Mouse (Mus musculus): ENCODE data around the gene Rce1. TPM values are rescaled to one million over a fixed set of nuclear protein-coding genes. Genes with fewer than 3 reads are reported as not detected.
"Not testable (repeated sequence)": the region's sequence is repeated elsewhere in the genome, so short reads cannot be mapped to it uniquely, and the experiment has no call there.

Gene Rce1
- total RNA-seq, 4 experiments from 2014 or later, result 6.9 to 9.2 (median 8.0) TPM

DNA sequence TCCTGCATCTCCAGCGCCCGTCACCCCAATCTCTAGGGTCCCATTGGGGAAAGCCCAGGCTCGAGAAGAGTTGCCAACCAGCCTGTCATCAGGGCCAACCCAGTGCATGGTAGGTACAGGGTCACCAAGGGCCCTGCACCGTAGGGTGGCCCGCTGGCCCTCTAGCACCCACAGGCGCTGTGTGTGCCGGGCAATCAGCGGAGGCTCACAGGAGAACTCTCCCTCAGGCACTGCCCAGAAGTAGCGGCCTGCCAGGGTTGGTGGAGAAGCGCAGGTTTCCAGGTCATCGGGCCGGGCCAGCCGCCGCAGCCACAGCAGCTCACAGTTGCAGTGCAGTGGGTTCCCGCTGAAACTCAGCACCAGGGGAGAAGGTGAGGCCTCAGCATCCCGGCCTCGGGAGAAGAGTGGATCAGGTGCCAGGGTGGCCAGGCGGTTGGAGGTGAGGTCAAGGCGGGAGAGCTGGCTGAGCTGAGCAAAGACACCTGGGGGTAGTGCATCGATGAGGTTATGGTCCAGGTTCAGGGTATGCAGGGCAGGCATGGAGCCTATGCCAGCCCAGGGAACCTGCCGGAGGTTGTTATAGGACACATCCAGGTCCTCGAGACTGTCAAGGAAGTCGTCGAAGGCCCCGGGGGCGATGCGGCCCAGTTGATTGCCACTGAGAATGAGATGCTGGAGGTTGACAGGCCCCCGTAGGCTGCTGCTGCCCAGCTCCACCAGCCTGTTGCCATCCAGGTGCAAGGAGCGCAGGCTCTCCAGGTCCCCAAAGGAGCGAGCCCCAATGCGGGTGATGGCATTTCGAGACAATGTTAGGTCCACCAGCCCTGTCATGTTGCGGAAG lies 11.8 kb downstream of the Rce1 start:
- no peak for DNase-seq (ENCODE audit: low spot score)

DNA sequence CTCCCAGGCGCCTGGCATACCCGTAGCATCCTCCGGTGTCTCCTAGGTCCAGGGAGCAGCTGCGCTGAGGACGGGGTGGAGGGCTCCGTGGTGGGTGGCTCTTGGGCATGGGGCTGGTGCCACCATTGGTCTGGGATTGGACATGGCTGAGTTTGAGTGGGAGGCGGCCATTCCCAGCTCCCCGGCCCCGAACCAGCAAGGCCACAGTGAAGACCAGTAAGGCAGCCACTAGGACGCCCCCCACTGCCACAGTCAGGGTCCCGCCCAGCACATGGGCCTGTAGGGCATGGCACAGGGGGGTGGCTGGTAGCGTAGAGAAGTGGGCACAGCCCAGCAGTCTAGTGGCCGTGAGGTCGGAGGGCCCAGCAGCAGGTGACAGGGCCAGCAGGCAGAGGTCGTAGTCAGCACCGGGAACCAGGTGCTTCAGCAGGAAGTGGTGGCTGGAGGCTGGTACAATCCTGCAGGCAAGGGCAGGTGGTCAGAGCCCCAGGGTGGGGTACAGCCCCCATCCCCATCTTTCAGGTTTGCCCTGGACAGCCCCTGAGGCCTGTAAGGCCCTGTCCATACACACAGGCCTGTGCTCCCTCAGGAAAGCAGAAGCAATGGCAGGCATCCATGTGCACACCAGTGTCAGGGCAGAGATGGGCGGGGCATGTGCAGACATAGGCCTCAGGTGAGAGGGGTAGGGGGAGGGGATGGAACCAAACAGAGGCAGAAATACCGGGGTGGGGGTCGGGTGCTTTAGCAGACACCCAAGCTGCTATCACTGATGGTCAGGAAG lies 13.1 kb downstream of the Rce1 start:
- DNase-seq (ENCODE audit: low spot score), result no peak

DNA sequence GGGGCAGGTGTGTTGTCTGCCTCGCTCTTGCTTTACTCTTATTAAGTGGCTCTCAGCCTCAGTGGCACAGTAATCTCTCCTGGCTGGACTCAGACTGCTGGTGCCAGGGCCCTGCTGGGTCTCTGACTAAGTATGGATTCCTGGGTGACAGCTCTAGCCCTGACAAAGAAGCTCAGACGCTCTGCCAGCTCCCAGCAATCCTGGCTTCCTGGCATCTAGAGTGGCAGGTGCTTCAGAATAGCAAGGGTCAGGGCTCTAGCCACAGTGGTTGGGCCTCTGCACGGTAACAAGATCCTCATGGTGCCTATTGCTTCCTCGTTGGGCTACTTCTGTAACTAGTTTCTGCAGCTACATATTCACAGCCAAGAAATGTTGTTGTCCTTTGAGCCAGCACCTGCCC lies 15.3 kb downstream of the Rce1 start:
- DNase-seq (ENCODE audit: low spot score), result peak; percentile 36

DNA sequence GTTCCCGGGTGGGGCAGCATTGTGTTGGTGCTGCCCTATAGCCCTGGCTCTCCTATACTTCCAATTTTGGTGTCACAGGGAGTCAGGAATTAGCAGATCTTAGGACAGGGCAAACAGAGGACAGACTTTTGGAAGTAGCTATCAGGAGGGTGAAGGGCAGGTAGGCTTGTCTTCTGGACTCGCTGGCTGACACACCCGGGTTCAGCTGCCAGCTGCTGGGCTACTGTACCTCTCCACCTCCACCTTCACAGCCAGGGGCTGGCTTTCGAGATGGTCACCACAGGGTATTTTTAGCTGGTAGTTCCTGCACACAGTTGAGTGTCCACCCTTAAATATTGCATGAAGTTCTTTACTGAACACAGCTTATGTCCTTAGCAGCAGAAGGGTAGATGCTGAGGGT lies 16.9 kb downstream of the Rce1 start:
- DNase-seq (ENCODE audit: low spot score), result no peak

DNA sequence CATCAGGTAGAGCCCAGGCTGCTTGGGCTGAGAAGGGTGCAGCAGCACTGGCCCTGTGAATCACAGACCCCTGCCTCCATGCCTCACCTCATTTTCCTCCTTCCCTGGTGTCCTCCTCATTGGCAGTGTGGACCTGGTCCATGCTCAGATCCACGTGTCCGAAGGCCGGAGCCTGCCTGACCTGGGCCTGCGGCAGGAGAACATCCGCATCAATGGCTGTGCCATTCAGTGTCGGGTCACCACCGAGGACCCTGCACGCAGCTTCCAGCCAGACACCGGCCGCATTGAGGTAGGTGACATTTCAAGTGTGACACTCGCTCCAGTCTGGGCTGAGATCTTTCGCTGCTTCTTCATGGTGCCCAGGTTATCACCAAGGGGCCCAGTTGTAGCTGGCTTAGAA lies 18.0 kb downstream of the Rce1 start:
- no peak for DNase-seq (ENCODE audit: low spot score)

DNA sequence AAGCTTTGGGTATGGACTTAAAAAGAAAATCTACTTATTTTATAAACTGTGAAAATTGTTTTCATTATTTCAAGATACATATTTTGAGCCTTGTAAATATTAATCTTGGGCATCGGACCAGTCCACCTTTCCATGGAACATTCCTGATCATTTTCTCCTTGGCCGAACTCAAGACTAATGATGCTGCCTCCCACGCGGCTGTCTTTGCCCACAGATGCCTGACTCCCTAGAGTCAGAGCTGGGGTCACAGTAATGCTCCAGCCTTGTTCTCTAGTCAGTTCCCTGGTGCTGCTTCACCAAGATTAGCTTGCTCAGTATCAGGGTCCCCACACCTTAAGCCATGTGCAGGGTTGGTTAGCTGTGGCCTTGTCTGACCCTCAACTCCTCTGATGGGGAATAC lies 19.8 kb downstream of the Rce1 start:
- DNase-seq (ENCODE audit: low spot score), result no peak

DNA sequence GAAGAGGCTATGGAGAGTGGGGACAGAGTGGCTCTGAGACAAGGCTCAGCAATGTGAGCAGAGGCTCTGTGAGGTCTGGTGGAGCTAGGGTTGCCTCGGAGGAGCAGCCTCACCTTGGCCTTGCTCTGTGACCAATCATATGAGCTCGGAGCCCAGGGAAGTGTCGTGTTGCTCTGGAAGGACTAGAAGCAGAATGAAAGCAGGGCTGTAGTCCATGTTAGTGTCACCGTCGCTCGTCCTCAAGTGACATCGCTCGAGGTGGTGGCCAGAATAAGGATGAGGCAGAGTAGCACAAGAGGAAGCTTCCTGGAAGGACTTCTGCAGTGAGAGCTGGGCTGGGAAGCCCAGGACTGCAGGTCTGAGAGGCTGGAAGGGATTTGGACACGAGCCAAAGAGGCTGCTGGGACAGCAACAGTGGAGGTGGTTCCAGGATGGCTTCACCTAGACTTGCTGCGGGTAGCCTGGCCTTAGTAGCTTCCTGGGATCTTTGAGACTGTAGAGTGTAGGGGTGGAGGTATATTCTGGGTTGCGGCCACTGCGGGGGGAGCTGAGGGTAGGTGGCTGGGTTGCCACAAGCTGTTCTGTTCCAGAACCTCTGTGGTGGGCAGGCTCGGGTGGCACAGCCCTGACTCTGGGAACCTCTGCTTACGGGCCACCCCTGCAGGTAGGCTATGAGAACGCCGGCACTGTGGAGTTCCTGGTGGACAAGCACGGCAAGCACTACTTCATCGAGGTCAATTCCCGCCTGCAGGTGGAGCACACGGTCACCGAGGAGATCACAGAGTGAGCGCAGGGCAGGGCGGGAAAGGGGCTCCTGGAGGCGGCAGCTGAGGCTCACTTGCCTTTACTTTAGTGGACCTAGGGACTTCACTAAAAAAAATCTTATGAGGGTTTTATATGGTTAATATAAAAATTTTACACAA lies 21.4 kb downstream of the Rce1 start:
- no peak for DNase-seq (ENCODE audit: low spot score)

DNA sequence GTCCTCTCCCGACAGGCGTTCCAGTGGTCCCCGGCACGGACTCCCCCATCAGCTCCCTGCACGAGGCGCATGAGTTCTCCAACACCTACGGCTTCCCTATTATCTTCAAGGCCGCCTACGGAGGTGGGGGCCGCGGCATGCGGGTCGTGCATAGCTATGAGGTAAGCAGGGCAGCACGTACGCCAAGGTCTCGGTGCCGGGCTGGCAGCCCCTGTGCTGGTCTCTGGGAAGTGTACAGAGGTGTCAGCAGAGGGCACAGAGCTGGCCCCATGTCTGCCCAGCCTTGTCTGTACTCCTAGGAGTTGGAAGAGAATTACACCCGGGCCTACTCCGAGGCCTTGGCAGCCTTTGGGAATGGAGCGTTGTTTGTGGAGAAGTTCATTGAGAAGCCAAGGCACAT lies 23.0 kb downstream of the Rce1 start:
- DNase-seq (ENCODE audit: low spot score), result no peak

DNA sequence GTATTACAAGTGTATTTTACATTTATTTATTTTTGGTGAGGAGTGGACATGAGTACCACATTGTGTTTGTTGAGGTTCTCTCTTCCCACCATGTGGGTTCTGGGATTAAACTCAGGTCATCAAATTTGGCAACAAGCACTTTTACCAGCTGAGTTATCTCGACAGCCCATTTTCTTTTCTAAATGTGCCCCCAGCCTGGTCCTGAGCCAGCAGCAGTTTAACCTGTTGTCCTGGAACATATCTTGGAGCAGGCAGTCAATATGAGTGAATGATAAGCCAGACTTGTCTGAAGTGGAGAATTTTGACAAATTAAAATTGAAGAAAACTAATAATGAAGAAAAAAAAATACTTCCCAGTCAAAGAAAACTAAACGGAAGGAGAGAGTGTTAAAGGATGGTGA lies 29.4 kb downstream of the Rce1 start:
- DNase-seq (ENCODE audit: low spot score), result no peak

DNA sequence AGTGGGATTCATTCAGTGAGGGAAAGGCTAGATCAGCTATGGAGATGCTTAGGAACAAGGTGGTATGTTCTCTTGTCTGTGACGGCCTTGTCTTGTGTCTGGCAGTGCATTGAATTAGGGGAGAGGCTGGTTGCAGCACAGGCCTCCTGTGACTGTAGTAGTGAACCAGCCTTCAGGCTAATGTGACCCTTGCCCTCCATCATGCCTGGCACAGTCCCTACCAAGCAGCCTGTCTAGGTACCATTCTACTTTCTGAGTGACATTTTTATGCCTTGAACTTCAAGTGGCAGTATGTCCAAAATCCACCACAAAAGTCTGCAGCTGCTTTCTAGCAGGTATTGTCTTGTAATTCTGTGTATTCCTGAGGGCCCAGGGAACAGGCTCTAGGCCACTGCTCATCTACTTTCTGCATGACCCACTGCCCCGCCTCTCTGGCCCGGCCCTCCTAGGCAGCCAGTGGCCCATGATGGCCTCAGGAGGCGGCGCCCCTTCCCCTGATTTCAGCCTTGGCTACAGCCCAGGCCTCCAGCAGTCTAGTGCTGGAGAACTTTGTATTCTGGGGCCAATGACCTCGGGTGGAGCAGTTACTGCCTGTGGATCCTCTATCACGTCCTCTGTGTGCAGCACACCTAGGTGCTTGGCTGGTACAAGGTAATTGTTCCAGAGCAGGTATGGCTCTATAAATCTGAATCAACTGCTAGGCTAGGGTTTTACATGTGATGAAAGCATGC lies 31.5 kb downstream of the Rce1 start:
- DNase-seq (ENCODE audit: low spot score), result no peak

DNA sequence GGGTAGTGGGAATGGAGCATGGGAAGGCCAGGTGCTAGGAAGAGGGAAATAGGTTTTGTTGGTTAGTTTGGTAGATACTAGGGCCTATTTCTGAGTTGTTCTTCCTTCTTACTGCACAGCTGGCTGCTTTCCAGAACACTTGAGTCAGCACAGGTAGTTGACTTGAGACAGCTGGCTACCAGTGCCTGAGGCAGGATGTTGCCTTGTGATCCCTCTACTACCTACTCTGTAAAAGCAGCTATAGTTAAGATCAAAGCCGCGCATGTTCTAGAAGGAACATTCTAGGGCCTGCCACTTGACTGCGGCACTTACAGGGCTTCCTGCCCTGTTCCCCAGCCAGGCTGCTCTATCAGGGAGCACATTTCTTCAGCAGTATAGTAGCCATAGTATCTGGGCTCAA lies 35.4 kb downstream of the Rce1 start:
- no peak for DNase-seq (ENCODE audit: low spot score)

DNA sequence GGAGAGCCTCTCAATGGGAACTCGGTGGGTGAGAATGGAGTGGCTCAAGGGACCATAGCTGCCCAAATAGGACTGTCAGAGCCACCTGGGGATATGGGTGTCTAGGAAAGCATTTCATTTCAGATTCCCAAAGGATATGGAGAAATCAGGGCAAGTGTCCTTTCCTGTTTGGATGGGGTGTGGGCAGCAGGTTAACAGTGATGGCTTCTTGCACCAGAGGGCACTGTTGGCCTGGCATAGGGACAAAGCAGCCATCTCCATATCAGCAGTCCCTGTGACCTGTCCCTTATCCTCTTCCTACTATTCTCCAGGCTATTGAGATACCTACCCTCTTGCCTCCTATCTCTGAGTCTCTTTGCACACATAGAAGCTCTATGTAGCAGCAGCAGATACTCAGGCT lies 36.4 kb downstream of the Rce1 start:
- DNase-seq (ENCODE audit: low spot score), result no peak

DNA sequence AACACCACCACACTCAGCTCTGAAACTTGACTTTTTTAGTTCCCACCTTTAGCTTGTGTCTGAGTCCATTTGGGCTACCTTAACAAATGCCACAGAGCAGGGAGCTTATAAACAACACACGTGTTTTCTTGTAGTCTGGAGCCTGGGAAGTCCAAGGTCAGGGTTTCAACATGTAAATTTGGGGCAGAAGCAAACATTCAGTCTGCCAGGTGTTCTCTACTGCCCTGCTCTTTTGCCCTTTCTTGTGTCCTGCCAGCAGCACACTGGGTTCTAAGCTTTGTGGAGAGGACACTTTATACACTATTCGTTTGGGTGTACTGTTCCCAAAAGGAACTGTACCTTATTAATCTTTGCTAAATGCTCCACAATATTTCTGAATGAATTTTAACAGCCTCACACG lies 37.0 kb downstream of the Rce1 start:
- DNase-seq (ENCODE audit: low spot score), result no peak

DNA sequence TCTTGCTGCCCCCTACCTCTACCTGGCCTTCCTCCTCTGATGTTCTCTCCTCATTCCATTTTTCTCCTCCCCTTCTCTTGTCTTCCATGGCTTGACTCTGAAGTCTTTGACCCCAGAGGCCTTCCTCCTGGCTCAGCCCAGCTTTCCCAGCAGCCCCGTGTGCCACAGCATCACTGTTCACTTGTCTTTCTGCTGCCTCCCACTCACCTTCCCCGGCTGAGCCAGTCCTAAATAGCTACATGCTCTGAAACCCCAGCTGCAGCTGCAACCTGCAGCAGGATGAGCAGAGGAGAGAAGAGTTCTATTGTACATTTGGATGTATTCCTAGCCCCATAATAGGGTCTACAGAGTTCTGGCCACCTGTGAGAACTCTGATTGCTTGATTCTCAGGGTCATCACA lies 38.0 kb downstream of the Rce1 start:
- no peak for DNase-seq (ENCODE audit: low spot score)

DNA sequence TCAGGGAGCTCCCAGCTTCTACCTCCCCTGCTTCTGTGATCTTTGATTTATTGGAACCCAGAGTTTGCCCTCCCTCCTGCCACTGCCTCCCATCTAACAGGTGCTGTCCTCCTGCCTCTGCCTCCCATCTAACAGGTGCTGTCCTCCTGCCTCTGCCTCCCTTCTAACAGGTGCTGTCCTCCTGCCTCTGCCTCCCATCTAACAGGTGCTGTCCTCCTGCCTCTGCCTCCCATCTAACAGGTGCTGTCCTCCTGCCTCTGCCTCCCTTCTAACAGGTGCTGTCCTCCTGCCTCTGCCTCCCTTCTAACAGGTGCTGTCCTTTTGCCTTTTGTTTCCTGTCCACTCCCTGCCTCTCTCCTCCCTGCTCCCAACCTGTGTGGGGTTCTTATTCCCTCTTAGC lies 38.7 kb downstream of the Rce1 start:
- not testable (repeated sequence) for DNase-seq (ENCODE audit: low spot score)

DNA sequence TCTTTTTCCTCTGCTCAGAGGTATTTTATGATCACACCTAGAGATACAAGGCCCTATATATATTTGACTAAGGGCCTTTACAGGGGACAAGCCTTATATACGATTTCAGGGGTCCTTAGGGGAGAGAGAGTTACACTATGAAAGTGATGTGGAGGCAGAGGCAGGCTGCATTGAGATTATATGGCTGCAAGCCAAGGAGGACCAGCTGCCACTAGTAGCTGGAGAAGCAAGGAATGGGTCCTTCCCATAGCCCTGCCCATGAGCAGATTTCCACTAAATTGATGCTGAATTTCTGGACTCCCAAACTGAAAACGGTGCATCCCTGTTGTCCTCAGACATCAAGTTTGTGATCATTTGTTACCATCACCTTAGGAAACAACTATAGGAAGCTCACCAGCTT lies 41.6 kb downstream of the Rce1 start:
- no peak for DNase-seq (ENCODE audit: low spot score)

DNA sequence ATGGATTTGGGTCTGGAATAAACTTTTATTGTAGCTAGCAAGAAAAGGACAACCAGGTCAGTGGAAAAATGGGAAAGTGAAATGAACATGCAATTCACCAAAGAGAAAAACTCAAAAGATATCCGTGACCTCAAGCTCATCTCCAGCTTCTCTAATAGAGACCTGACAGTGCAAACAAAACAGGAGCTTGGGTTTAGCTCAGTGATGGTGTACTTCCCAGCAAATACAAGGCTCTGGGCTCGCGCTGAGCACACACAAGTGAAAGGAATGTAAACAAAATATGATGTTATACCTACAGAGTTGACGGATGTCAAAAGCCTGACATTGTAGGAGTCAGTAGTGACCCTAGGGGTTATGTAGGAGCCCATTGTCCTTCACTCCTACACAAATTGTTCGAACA lies 46.1 kb downstream of the Rce1 start:
- DNase-seq (ENCODE audit: low spot score), result no peak

DNA sequence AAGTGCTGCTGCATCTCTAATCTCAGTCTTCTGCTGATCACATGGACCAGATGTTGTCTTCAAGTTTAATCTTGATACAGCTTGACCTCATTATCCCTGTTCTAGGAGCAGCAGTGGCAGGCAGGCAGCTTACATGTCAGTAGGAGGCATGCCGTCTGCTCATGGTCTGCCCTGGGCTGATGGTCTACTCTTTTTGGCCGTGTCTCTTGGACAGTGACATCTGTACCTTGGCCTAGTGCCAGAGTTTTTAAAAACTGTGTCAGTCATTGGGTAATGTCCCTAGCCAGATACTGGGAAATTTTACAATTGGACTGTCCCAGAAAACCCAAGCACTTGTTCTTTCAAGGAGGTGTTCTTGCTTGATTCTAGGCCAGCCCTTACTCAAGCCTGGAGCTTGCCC lies 46.6 kb downstream of the Rce1 start:
- peak; percentile 70 for DNase-seq (ENCODE audit: low spot score)

DNA sequence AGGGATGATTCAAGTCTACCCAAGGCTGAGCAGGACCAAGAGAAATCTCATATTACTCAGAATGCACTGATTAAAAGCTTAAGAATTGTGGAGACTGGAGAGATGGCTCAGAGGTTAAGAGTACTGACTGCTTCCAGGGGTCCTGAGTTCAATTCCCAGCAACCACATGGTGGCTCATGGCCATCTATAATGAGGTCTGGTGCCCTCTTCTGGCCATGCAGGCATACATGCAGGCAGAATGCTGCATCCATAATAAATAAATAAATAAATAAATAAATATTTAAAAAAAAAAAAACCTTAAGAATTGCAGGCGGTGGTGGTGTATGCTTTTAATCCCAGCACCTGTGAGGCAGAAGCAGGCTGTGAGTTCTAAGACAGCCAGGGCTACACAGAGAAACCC lies 52.2 kb downstream of the Rce1 start:
- no peak for DNase-seq (ENCODE audit: low spot score)
